In genomic region chr10:122544096-122544720, GRCm38 (mm10) we compare ENCODE assay signal across 8 mouse cellular contexts.
DNase-seq lines count a peak whose midpoint lies in the region; ATAC-seq lines count a peak whose summit lies in the region.

No protein-coding gene starts in this region.

- no peaks in the 10 kb centered on the region for H3K36me3 ChIP-seq in intestine, embryonic 15.5 days

- H3K27ac ChIP-seq in intestine, embryonic 15.5 days: no peak overlapping the region

- intact Hi-C loops in gastrocnemius, postnatal 14 days (cut with DNase I; ENCODE audit: low total_unique reads): no loop called here
- intact Hi-C loops in left cerebral cortex, postnatal 25 days (cut with DNase I): loop anchor here (5.0 kb wide), 1 partner anchor 447 kb away; the partner anchor contains the start of gene Rxylt1

- 20% methylated on average over 16 of the region's 16 CpGs for WGBS in intestine, embryonic 15.5 days

- H3K4me3 ChIP-seq in intestine, embryonic 15.5 days (replicated peaks): peak overlapping the region; percentile 31

- H3K9me3 ChIP-seq in intestine, embryonic 15.5 days: no peaks in the 10 kb centered on the region

- H3K4me2 ChIP-seq in intestine, embryonic 15.5 days (replicated peaks): peak overlapping the region; percentile 61

- no peaks in the 10 kb centered on the region for H3K4me1 ChIP-seq in intestine, embryonic 15.5 days (replicated peaks)

- no peaks in the 10 kb centered on the region for H3K27me3 ChIP-seq in intestine, embryonic 15.5 days (replicated peaks)

- H3K9ac ChIP-seq in intestine, embryonic 15.5 days: no peak overlapping the region

- 0 out of 2 replicates have a peak, but pooled peaks have one; percentile 49 for ATAC-seq in cerebellum, adult (ENCODE audit: insufficient number of reproducible peaks, low FRiP score, low TSS enrichment)
- peak; percentile 66; the same call in 1 of the 2 replicates for ATAC-seq in intestine, embryonic 15.5 days
- peak; percentile 88 for ATAC-seq in megakaryocyte progenitor cell, adult 5-6 weeks (replicated peaks; ENCODE audit: poor library complexity)

- no peak for DNase-seq in cerebellum, adult 11-12 months
- peak; percentile 87 to 90 for DNase-seq in cerebellum, postnatal 10 days
- DNase-seq in gastrocnemius, postnatal 14 days: peak; percentile 58
- peak; percentile 57 to 74 for DNase-seq in left cerebral cortex, postnatal 25 days (ENCODE audit: low spot score in 2 of 2)
- peak; percentile 10 to 77 for DNase-seq in spleen, postnatal 10 days (ENCODE audit: low spot score in 2 of 2)
